Mouse (Mus musculus): Measurements from ENCODE around the gene Cep41. TPM values are rescaled to one million over a fixed set of nuclear protein-coding genes. Genes with fewer than 3 reads are reported as not detected.
A peak's percentile ranks its signal among the peaks of the same experiment; 100 is the strongest.

Cep41 gene
- 43.2 and 48.9 TPM in 2 replicates for polyA plus RNA-seq (2014; fragmentation: Nextera tagmentation; extraction: Ambion mirVana)

- Histone ChIP-seq H3K27me3 (ENCODE audit: control insufficient read depth, insufficient read depth, low read length) (no peaks in the 10 kb centered on the region), H3K36me3 (ENCODE audit: control insufficient read depth, insufficient read depth, low read length) (no peaks in the 10 kb centered on the region), H3K27ac (replicated peaks; ENCODE audit: low read depth, low read length) (peak within 1 kb of the TSS; percentile 97), H3K4me2 (ENCODE audit: low read depth, severe bottlenecking) (peak within 1 kb of the TSS; percentile 52), H3K9me3 (ENCODE audit: control insufficient read depth, low read length) (no peaks in the 10 kb centered on the region), H3K9ac (ENCODE audit: low read length) (peak within 1 kb of the TSS; percentile 77), H3K4me1 (ENCODE audit: control insufficient read depth, insufficient read depth, low read length) (peaks cover 3% of the 10 kb centered on the region; the same call in 1 of the 2 replicates), H3K4me3 (ENCODE audit: low read depth, low read length) (peak within 1 kb of the TSS; percentile 35)
- peak; percentile 99 for DNase-seq (ENCODE audit: low spot score)
- ATAC-seq (ENCODE audit: insufficient number of reproducible peaks, low FRiP score, low TSS enrichment, low read depth), result peak; percentile 97
- under 1% methylated on average over 52 of the region's 52 CpGs for WGBS
Measured at GRCm38 (mm10) chr6:30693350-30693991, at the start of gene Cep41. Gene Cep41 (minus strand): TSS chr6:30693749.

DNA sequence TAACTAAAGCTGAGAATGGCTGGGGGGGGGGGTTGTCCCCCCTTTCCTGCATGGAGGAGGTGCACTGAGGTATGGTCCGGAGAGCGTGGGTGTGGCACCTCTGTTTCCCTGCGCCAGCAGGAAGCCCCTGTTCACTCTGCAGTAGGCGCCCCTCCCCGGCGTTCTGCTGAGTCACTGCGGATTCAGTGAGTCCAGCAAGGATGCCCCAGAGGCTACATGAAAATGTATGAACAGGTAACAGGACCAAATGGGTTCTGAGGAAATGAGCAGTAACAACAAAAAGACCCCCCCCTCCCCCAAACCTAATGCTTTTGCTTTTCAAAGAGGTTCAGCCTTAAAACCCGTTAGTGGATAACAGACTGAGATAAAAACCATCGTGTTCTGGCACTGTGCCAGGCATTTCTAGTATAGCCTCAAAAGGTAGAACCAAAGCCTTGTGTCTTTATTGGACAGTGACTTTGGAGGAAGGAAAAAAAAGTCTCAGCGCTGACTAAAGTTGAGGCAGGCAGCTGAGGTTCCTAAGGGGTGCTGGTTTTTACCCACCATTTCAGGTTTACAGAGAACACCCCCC is 45.7 kb upstream of the Cep41 start:
- Histone ChIP-seq H3K9me3 (ENCODE audit: control insufficient read depth, low read length) (peaks cover 29% of the 10 kb centered on the region), H3K27me3 (ENCODE audit: control insufficient read depth, insufficient read depth, low read length) (no peaks in the 10 kb centered on the region), H3K4me1 (ENCODE audit: control insufficient read depth, insufficient read depth, low read length) (no peaks in the 10 kb centered on the region), H3K4me2 (ENCODE audit: low read depth, severe bottlenecking) (peak overlapping the region; percentile 61), H3K36me3 (ENCODE audit: control insufficient read depth, insufficient read depth, low read length) (peaks cover 10% of the 10 kb centered on the region; the same call in 1 of the 2 replicates), H3K4me3 (ENCODE audit: low read depth, low read length) (peak overlapping the region; percentile 67), H3K9ac (ENCODE audit: low read length) (peak overlapping the region; percentile 83), H3K27ac (replicated peaks; ENCODE audit: low read depth, low read length) (peak overlapping the region; percentile 87)
- no peak for DNase-seq (ENCODE audit: low spot score)
- 52% methylated on average over 10 of the region's 10 CpGs for WGBS
- ATAC-seq (ENCODE audit: insufficient number of reproducible peaks, low FRiP score, low TSS enrichment, low read depth), result no peak

GRCm38 (mm10) chr6:30738464-30739006 is 45.0 kb upstream of the Cep41 start:
- ATAC-seq (ENCODE audit: insufficient number of reproducible peaks, low FRiP score, low TSS enrichment, low read depth), result no peak
- H3K4me2 ChIP-seq (ENCODE audit: low read depth, severe bottlenecking), result peak overlapping the region; percentile 61
- H3K27ac ChIP-seq (replicated peaks; ENCODE audit: low read depth, low read length), result peak overlapping the region; percentile 87
- peaks cover 6% of the 10 kb centered on the region; the same call in 1 of the 2 replicates for H3K36me3 ChIP-seq (ENCODE audit: control insufficient read depth, insufficient read depth, low read length)
- H3K27me3 ChIP-seq (ENCODE audit: control insufficient read depth, insufficient read depth, low read length), result no peaks in the 10 kb centered on the region
- no peak for DNase-seq (ENCODE audit: low spot score)
- 54% methylated on average over 20 of the region's 20 CpGs for WGBS
- no peaks in the 10 kb centered on the region for H3K4me1 ChIP-seq (ENCODE audit: control insufficient read depth, insufficient read depth, low read length)
- H3K9me3 ChIP-seq (ENCODE audit: control insufficient read depth, low read length), result peaks cover 29% of the 10 kb centered on the region
- H3K9ac ChIP-seq (ENCODE audit: low read length), result peak overlapping the region; percentile 83
- H3K4me3 ChIP-seq (ENCODE audit: low read depth, low read length), result peak overlapping the region; percentile 67

GRCm38 (mm10) chr6:30737548-30738463 is 44.3 kb upstream of the Cep41 start:
- peaks cover 5% of the 10 kb centered on the region; the same call in 1 of the 2 replicates for H3K4me1 ChIP-seq (ENCODE audit: control insufficient read depth, insufficient read depth, low read length)

DNA sequence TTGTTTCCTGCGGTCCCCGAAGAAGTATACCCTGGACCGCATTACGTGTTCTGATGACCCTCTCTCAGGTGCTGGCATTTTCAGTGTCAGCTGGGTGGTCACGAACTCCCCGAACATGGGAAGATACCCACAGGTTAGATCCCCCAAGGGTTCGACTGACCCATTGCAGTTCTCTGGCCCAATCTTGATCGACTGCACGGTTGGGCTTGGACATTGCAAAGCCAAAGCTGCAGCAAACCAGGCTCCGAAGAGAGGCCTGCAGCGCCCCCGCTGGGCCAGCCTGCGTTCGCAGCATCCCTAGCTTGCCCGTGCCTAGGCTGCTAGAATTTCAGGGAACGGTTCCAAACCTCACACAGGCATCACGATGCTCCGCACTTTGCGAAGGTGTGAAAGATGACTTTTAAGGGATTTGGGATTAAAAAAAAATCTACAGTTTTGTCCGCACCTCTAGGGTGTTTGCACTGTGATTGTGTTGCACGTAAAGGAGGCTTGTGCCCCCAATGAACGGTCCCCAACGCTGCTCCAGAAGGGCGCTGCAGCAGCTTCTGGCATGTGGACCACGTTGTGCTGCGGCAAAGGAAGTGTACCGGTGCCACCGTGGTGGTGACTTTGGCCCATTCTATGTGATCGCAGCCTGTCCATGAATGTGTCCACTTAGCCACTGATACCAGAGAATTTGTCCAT is 43.5 kb upstream of the Cep41 start:
- ATAC-seq (ENCODE audit: insufficient number of reproducible peaks, low FRiP score, low TSS enrichment, low read depth) (peak; percentile 59; the same call in 1 of the 2 replicates), DNase-seq (ENCODE audit: low spot score) (peak; percentile 86)
- 59% methylated on average over 29 of the region's 29 CpGs for WGBS
- Histone ChIP-seq H3K4me3 (ENCODE audit: low read depth, low read length) (peak overlapping the region; percentile 67), H3K4me2 (ENCODE audit: low read depth, severe bottlenecking) (peak overlapping the region; percentile 61), H3K27ac (replicated peaks; ENCODE audit: low read depth, low read length) (peak overlapping the region; percentile 91), H3K36me3 (ENCODE audit: control insufficient read depth, insufficient read depth, low read length) (no peaks in the 10 kb centered on the region; the same call in 1 of the 2 replicates), H3K4me1 (ENCODE audit: control insufficient read depth, insufficient read depth, low read length) (peaks cover 5% of the 10 kb centered on the region; the same call in 1 of the 2 replicates), H3K9me3 (ENCODE audit: control insufficient read depth, low read length) (peaks cover 29% of the 10 kb centered on the region), H3K27me3 (ENCODE audit: control insufficient read depth, insufficient read depth, low read length) (no peaks in the 10 kb centered on the region), H3K9ac (ENCODE audit: low read length) (no peak overlapping the region; the same call in 1 of the 2 replicates)

More at GRCm38 (mm10) chr6:30737548-30738463, 44.3 kb upstream of the Cep41 start:
- DNase-seq (ENCODE audit: low spot score) (peak; percentile 87), ATAC-seq (ENCODE audit: insufficient number of reproducible peaks, low FRiP score, low TSS enrichment, low read depth) (peak; percentile 45; the same call in 1 of the 2 replicates)
- Histone ChIP-seq H3K9me3 (ENCODE audit: control insufficient read depth, low read length) (peaks cover 29% of the 10 kb centered on the region), H3K9ac (ENCODE audit: low read length) (peak overlapping the region; percentile 83), H3K27me3 (ENCODE audit: control insufficient read depth, insufficient read depth, low read length) (no peaks in the 10 kb centered on the region), H3K36me3 (ENCODE audit: control insufficient read depth, insufficient read depth, low read length) (peaks cover 5% of the 10 kb centered on the region; the same call in 1 of the 2 replicates), H3K4me3 (ENCODE audit: low read depth, low read length) (peak overlapping the region; percentile 67), H3K27ac (replicated peaks; ENCODE audit: low read depth, low read length) (peak overlapping the region; percentile 87), H3K4me2 (ENCODE audit: low read depth, severe bottlenecking) (peak overlapping the region; percentile 61)
- 48% methylated on average over 66 of the region's 66 CpGs for WGBS

GRCm38 (mm10) chr6:30736372-30736762 is 42.8 kb upstream of the Cep41 start:
- peaks cover 29% of the 10 kb centered on the region for H3K9me3 ChIP-seq (ENCODE audit: control insufficient read depth, low read length)
- H3K27ac ChIP-seq (replicated peaks; ENCODE audit: low read depth, low read length), result peak overlapping the region; percentile 91
- ATAC-seq (ENCODE audit: insufficient number of reproducible peaks, low FRiP score, low TSS enrichment, low read depth) (no peak), DNase-seq (ENCODE audit: low spot score) (peak; percentile 70)
- no peak overlapping the region for H3K9ac ChIP-seq (ENCODE audit: low read length)
- H3K4me2 ChIP-seq (ENCODE audit: low read depth, severe bottlenecking), result no peak overlapping the region
- H3K36me3 ChIP-seq (ENCODE audit: control insufficient read depth, insufficient read depth, low read length), result no peaks in the 10 kb centered on the region; the same call in 1 of the 2 replicates
- H3K4me1 ChIP-seq (ENCODE audit: control insufficient read depth, insufficient read depth, low read length), result peaks cover 5% of the 10 kb centered on the region; the same call in 1 of the 2 replicates
- no peak overlapping the region for H3K4me3 ChIP-seq (ENCODE audit: low read depth, low read length)
- WGBS, result 50% methylated on average over 13 of the region's 13 CpGs
- no peaks in the 10 kb centered on the region for H3K27me3 ChIP-seq (ENCODE audit: control insufficient read depth, insufficient read depth, low read length)

DNA sequence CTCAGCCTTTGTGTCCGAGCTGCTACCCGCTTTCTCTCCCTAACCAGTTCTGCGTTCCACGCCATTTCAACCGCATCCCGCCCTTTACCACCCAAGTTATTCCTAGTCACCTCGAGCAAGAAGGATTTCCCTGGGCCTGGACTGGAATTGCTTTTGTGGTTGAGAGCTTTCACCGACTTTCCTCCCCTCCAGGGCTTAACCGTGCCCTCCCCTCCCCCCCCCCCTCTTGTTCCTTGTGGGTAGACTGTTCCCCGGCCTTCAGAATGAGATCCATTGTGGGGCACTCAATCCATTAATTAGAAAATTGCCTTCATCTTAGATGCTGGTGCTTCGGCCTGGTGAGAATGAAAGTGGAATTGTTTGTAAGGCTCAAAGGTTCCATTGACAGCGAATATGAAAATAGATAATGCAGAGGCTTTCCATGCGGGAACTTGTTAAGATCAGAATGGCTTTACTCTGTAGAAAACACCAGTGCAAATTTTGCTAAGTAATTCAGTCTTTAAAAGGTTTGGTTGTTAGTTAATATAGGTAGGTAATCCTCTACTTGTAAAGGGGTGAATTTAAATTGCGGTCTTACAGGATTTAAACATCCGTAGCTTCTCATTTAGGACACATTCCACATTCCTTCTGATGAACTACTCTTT is 42.3 kb upstream of the Cep41 start:
- H3K4me3 ChIP-seq (ENCODE audit: low read depth, low read length), result 0 out of 2 replicates have a peak overlapping the region, but pooled peaks have one; percentile 9
- peaks cover 5% of the 10 kb centered on the region; the same call in 1 of the 2 replicates for H3K4me1 ChIP-seq (ENCODE audit: control insufficient read depth, insufficient read depth, low read length)
- peaks cover 29% of the 10 kb centered on the region for H3K9me3 ChIP-seq (ENCODE audit: control insufficient read depth, low read length)
- ATAC-seq (ENCODE audit: insufficient number of reproducible peaks, low FRiP score, low TSS enrichment, low read depth), result no peak
- WGBS, result 53% methylated on average over 15 of the region's 15 CpGs
- no peaks in the 10 kb centered on the region; the same call in 1 of the 2 replicates for H3K36me3 ChIP-seq (ENCODE audit: control insufficient read depth, insufficient read depth, low read length)
- DNase-seq (ENCODE audit: low spot score), result peak; percentile 59
- H3K27ac ChIP-seq (replicated peaks; ENCODE audit: low read depth, low read length), result peak overlapping the region; percentile 91
- no peaks in the 10 kb centered on the region for H3K27me3 ChIP-seq (ENCODE audit: control insufficient read depth, insufficient read depth, low read length)
- H3K9ac ChIP-seq (ENCODE audit: low read length), result peak overlapping the region; percentile 74
- peak overlapping the region; percentile 44 for H3K4me2 ChIP-seq (ENCODE audit: low read depth, severe bottlenecking)

All from limb, embryonic 11.5 days (tissue).